Mouse (Mus musculus): ENCODE results near the gene Bbs4. TPM values are rescaled to one million over a fixed set of nuclear protein-coding genes. Genes with fewer than 3 reads are reported as not detected.

Bbs4 gene
- polyA plus RNA-seq, 1 experiment from 2014 or later = 46.2 TPM

Other genes starting within 250 kb of the Bbs4 start
- 23.5 and 24.5 TPM in 2 replicates for gene Adpgk, start 62.0 kb downstream of the Bbs4 start, polyA plus RNA-seq (2015; fragmentation: Nextera tagmentation; extraction: Ambion mirVana)
- 17.4 and 20.8 TPM in 2 replicates for gene Arih1, start 133.1 kb upstream of the Bbs4 start, polyA plus RNA-seq (2015; fragmentation: Nextera tagmentation; extraction: Ambion mirVana)
- gene Hexa, start 186.0 kb upstream of the Bbs4 start, polyA plus RNA-seq (2015; fragmentation: Nextera tagmentation; extraction: Ambion mirVana) = 61.2 and 67.6 TPM in 2 replicates
- 0.42 and 0.67 TPM in 2 replicates for gene Tmem202, start 186.3 kb upstream of the Bbs4 start, polyA plus RNA-seq (2015; fragmentation: Nextera tagmentation; extraction: Ambion mirVana)
- gene Celf6, start 224.4 kb upstream of the Bbs4 start, polyA plus RNA-seq (2015; fragmentation: Nextera tagmentation; extraction: Ambion mirVana) = 58.0 and 61.8 TPM in 2 replicates